Mouse (Mus musculus): ENCODE measurements around the gene Olfr376. TPM values are rescaled to one million over a fixed set of nuclear protein-coding genes. Genes with fewer than 3 reads are reported as not detected.

Olfr376 gene
- total RNA-seq (2023; ENCODE audit: inconsistent age): not detected in 4 replicates

GRCm38 (mm10) chr11:73370946-73371345 is at the start of gene Olfr376:
Olfr376 (plus strand) TSS chr11:73371246.

GRCm38 (mm10) chr11:73329442-73329841 is 41.6 kb upstream of the Olfr376 start, which contains the start of the genes Aspa, Gm49340 and Spata22:
Aspa (minus strand) TSS chr11:73329596.
Gm49340 (plus strand) TSS chr11:73329741.
Spata22 (plus strand) TSS chr11:73329741.

GRCm38 (mm10) chr11:73350483-73350882 is 20.6 kb upstream of the Olfr376 start, which contains the start of gene Olfr20:
Olfr20 (plus strand) TSS chr11:73350783.

GRCm38 (mm10) chr11:73399514-73399913 is 28.5 kb downstream of the Olfr376 start, which contains the start of gene Olfr1:
Olfr1 (minus strand) TSS chr11:73399614.

Other genes starting within 250 kb of the Olfr376 start
- gene Haspin, start 233.0 kb upstream of the Olfr376 start, total RNA-seq (2023; ENCODE audit: inconsistent age): 2.9 to 3.7 TPM (median 3.2 TPM) in 4 replicates
- gene P2rx5, start 210.8 kb upstream of the Olfr376 start, total RNA-seq (2023; ENCODE audit: inconsistent age): not detected in 4 replicates
- 44.2 to 53.5 TPM (median 50.1 TPM) in 4 replicates for gene Emc6, start 194.2 kb upstream of the Olfr376 start, total RNA-seq (2023; ENCODE audit: inconsistent age)
- gene Tax1bp3, start 194.2 kb upstream of the Olfr376 start, total RNA-seq (2023; ENCODE audit: inconsistent age): 3.9 to 9.7 TPM (median 4.7 TPM) in 4 replicates
- 24.1 to 31.5 TPM (median 26.0 TPM) in 4 replicates for gene Ctns, start 172.2 kb upstream of the Olfr376 start, total RNA-seq (2023; ENCODE audit: inconsistent age)
- gene Shpk, start 171.8 kb upstream of the Olfr376 start, total RNA-seq (2023; ENCODE audit: inconsistent age): 2.8 to 4.0 TPM (median 3.5 TPM) in 4 replicates
- not detected in 4 replicates for gene Trpv1, start 137.0 kb upstream of the Olfr376 start, total RNA-seq (2023; ENCODE audit: inconsistent age)
- gene Trpv3, start 103.9 kb upstream of the Olfr376 start, total RNA-seq (2023; ENCODE audit: inconsistent age): not detected in 4 replicates
- gene Aspa, start 41.6 kb upstream of the Olfr376 start, total RNA-seq (2023; ENCODE audit: inconsistent age): 0.42 TPM in 1 of 4 replicates, not detected in the others
- gene Gm49340, start 41.5 kb upstream of the Olfr376 start, total RNA-seq (2023; ENCODE audit: inconsistent age): not detected in 4 replicates
- not detected in 4 replicates for gene Spata22, start 41.5 kb upstream of the Olfr376 start, total RNA-seq (2023; ENCODE audit: inconsistent age)
- gene Olfr20, start 20.5 kb upstream of the Olfr376 start, total RNA-seq (2023; ENCODE audit: inconsistent age): not detected in 4 replicates
- not detected in 4 replicates for gene Olfr1, start 28.4 kb downstream of the Olfr376 start, total RNA-seq (2023; ENCODE audit: inconsistent age)
- gene Olfr378, start 57.2 kb downstream of the Olfr376 start, total RNA-seq (2023; ENCODE audit: inconsistent age): not detected in 4 replicates
- not detected in 4 replicates for gene Olfr380, start 86.3 kb downstream of the Olfr376 start, total RNA-seq (2023; ENCODE audit: inconsistent age)
- gene Olfr381, start 120.4 kb downstream of the Olfr376 start, total RNA-seq (2023; ENCODE audit: inconsistent age): not detected in 4 replicates
- not detected in 4 replicates for gene Olfr382, start 146.0 kb downstream of the Olfr376 start, total RNA-seq (2023; ENCODE audit: inconsistent age)
- gene Olfr385, start 221.8 kb downstream of the Olfr376 start, total RNA-seq (2023; ENCODE audit: inconsistent age): not detected in 4 replicates
- gene Olfr384, start 227.3 kb downstream of the Olfr376 start, total RNA-seq (2023; ENCODE audit: inconsistent age): not detected in 4 replicates